Comparison of ENCODE assay signal across 8 mouse cellular contexts in the genomic region with DNA sequence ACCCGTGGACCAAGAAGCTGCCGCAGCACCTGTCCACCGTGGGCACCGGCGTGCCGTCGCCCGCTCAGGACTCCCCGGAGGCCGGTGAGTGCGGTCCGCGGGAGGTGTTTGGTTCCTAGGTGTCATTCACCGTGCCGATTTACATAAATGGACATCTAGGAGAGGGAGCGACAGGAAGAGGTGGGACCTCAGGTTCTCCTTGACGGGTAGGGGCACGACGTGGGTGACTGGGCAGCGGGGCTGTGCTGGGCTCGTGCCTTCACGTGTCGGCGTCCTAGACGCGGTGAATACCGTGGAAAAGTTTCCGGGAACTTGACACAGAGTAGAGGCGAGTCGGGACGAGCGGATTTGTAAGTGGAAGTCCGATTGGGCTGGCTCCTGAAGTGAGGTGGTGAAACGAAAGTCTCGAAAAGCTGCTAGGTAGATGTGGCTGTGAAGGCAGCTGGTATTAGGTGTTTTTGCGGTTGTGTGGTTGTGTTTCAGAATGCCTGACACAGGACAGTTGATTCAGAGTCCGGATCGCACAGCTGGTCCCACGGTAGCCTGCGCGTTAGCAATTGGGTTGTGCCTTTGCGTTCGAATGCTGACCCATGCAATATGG. TPM values are rescaled to one million over a fixed set of nuclear protein-coding genes. Genes with fewer than 3 reads are reported as not detected.
A peak's percentile ranks its signal among the peaks of the same experiment; 100 is the strongest.
DNase-seq lines count a peak whose midpoint lies in the region; ATAC-seq lines count a peak whose summit lies in the region.

No protein-coding gene starts in this region.

- peak overlapping the region; percentile 81 for H3K9ac ChIP-seq in intestine, embryonic 16.5 days (ENCODE audit: low read depth, low read length)
- H3K9ac ChIP-seq in liver, embryonic 11.5 days (ENCODE audit: low read depth, low read length): peak overlapping the region; percentile 73
- peak overlapping the region; percentile 60; the same call in 1 of the 2 replicates for H3K9ac ChIP-seq in stomach, embryonic 14.5 days (replicated peaks; ENCODE audit: low read depth, low read length)

- H3K4me2 ChIP-seq in intestine, embryonic 16.5 days (ENCODE audit: low read depth, low read length): peak overlapping the region; percentile 93
- H3K4me2 ChIP-seq in liver, embryonic 11.5 days: peak overlapping the region; percentile 86
- H3K4me2 ChIP-seq in stomach, embryonic 14.5 days (replicated peaks; ENCODE audit: low read depth, low read length): peak overlapping the region; percentile 99

- H3K27ac ChIP-seq in intestine, embryonic 16.5 days (ENCODE audit: low read length): peak overlapping the region; percentile 88
- H3K27ac ChIP-seq in liver, embryonic 11.5 days (ENCODE audit: low read depth, low read length): peak overlapping the region; percentile 91
- H3K27ac ChIP-seq in stomach, embryonic 14.5 days (ENCODE audit: low read length): no peak overlapping the region

- no peaks in the 10 kb centered on the region for H3K36me3 ChIP-seq in intestine, embryonic 16.5 days (ENCODE audit: control insufficient read depth, insufficient read depth, low read length)
- H3K36me3 ChIP-seq in liver, embryonic 11.5 days (ENCODE audit: control insufficient read depth, insufficient read depth, low read length): no peaks in the 10 kb centered on the region
- H3K36me3 ChIP-seq in stomach, embryonic 14.5 days (ENCODE audit: control insufficient read depth, insufficient read depth, low read length): no peaks in the 10 kb centered on the region

- DNase-seq in A20 (ENCODE audit: low read depth, low spot score): peak; percentile 91
- peak; percentile 73 to 93 for DNase-seq in adrenal gland, adult (ENCODE audit: inconsistent age in 2 of 2, low spot score in 1 of 2)
- DNase-seq in embryo, embryonic 11 days: peak; percentile 40
- DNase-seq in heart, adult 11 months: peak; percentile 97
- DNase-seq in liver, embryonic 11.5 days (ENCODE audit: low spot score): peak; percentile 79

- H3K4me3 ChIP-seq in intestine, embryonic 16.5 days (ENCODE audit: low read length): peak overlapping the region; percentile 81
- H3K4me3 ChIP-seq in liver, embryonic 11.5 days (ENCODE audit: low read depth, low read length): peak overlapping the region; percentile 78
- H3K4me3 ChIP-seq in stomach, embryonic 14.5 days (ENCODE audit: low read depth, low read length): peak overlapping the region; percentile 69

- WGBS in intestine, embryonic 16.5 days: under 1% methylated on average over 43 of the region's 43 CpGs
- under 1% methylated on average over 43 of the region's 43 CpGs for WGBS in liver, embryonic 11.5 days
- WGBS in stomach, embryonic 14.5 days: under 1% methylated on average over 43 of the region's 43 CpGs

- no peaks in the 10 kb centered on the region for H3K9me3 ChIP-seq in intestine, embryonic 16.5 days (ENCODE audit: control insufficient read depth, low read length)
- H3K9me3 ChIP-seq in liver, embryonic 11.5 days (ENCODE audit: control insufficient read depth, low read length): no peaks in the 10 kb centered on the region
- H3K9me3 ChIP-seq in stomach, embryonic 14.5 days (ENCODE audit: control insufficient read depth, low read depth, low read length): no peaks in the 10 kb centered on the region

- 0 out of 2 replicates have a peak, but pooled peaks cover 3% of the 10 kb centered on the region for H3K4me1 ChIP-seq in intestine, embryonic 16.5 days (ENCODE audit: control insufficient read depth, insufficient read depth, low read length)
- H3K4me1 ChIP-seq in liver, embryonic 11.5 days (replicated peaks; ENCODE audit: control insufficient read depth, insufficient read depth, low read length): no peaks in the 10 kb centered on the region
- no peaks in the 10 kb centered on the region for H3K4me1 ChIP-seq in stomach, embryonic 14.5 days (ENCODE audit: control insufficient read depth, insufficient read depth, low read length)

- no peaks in the 10 kb centered on the region for H3K27me3 ChIP-seq in intestine, embryonic 16.5 days (replicated peaks; ENCODE audit: control insufficient read depth, insufficient read depth, low read length)
- H3K27me3 ChIP-seq in liver, embryonic 11.5 days (replicated peaks; ENCODE audit: control insufficient read depth, insufficient read depth, low read length): peaks cover 6% of the 10 kb centered on the region; the same call in 1 of the 2 replicates
- 0 out of 2 replicates have a peak, but pooled peaks cover 4% of the 10 kb centered on the region for H3K27me3 ChIP-seq in stomach, embryonic 14.5 days (ENCODE audit: control insufficient read depth, insufficient read depth, low read length)

- ATAC-seq in intestine, embryonic 16.5 days: peak; percentile 26
- ATAC-seq in liver, embryonic 11.5 days (replicated peaks; ENCODE audit: low FRiP score): peak; percentile 34; the same call in 1 of the 2 replicates
- ATAC-seq in monocyte, adult 5-6 weeks (replicated peaks; ENCODE audit: insufficient number of reproducible peaks, low FRiP score, low TSS enrichment, poor library complexity, severe bottlenecking): peak; percentile 9; the same call in 1 of the 2 replicates
- 0 out of 2 replicates have a peak, but pooled peaks have one; percentile 4 for ATAC-seq in stomach, embryonic 14.5 days (ENCODE audit: insufficient number of reproducible peaks, insufficient read depth, low FRiP score, low read depth)

RNA-seq across cellular contexts. Expression of a gene that starts 1.1 kb away (rescaled TPM):
- 13.1 and 14.4 TPM in 2 replicates for polyA plus RNA-seq in intestine, embryonic 16.5 days (2015; fragmentation: Nextera tagmentation; extraction: Ambion mirVana)
- polyA plus RNA-seq in liver, embryonic 11.5 days (2014; fragmentation: Nextera tagmentation; extraction: Ambion mirVana): 9.9 and 10.2 TPM in 2 replicates
- total RNA-seq in monocyte, adult 5-6 weeks (2017): 22.7 to 32.9 TPM (median 28.8 TPM) in 3 replicates
- polyA plus RNA-seq in stomach, embryonic 14.5 days (2014; fragmentation: Nextera tagmentation; extraction: Ambion mirVana): 3.6 and 5.8 TPM in 2 replicates

RNA-seq across cellular contexts. Expression of a gene that starts 48.4 kb away (rescaled TPM):
- polyA plus RNA-seq in intestine, embryonic 16.5 days (2015; fragmentation: Nextera tagmentation; extraction: Ambion mirVana): 0.12 and 0.16 TPM in 2 replicates
- 0.16 and 0.42 TPM in 2 replicates for polyA plus RNA-seq in liver, embryonic 11.5 days (2014; fragmentation: Nextera tagmentation; extraction: Ambion mirVana)
- total RNA-seq in monocyte, adult 5-6 weeks (2017): not detected in 3 replicates
- 0.35 and 0.41 TPM in 2 replicates for polyA plus RNA-seq in stomach, embryonic 14.5 days (2014; fragmentation: Nextera tagmentation; extraction: Ambion mirVana)

Comparison
In these comparisons a context has a peak if more than half of its experiments do, and no peak if none do; other contexts are left out.
1. DNase-seq: peak in every context shown above with its lines; median percentile 97 in heart, adult 11 months; 91 in A20; 83 in adrenal gland, adult; 79 in liver, embryonic 11.5 days; 40 in embryo, embryonic 11 days.